Mouse (Mus musculus): Measurements from ENCODE around the gene Zfp768. TPM values are rescaled to one million over a fixed set of nuclear protein-coding genes. Genes with fewer than 3 reads are reported as not detected.
"Not testable (repeated sequence)": the region's sequence is repeated elsewhere in the genome, so short reads cannot be mapped to it uniquely, and the experiment has no call there.

Zfp768 gene
- polyA plus RNA-seq, 1 experiment: 17.5 TPM

DNA sequence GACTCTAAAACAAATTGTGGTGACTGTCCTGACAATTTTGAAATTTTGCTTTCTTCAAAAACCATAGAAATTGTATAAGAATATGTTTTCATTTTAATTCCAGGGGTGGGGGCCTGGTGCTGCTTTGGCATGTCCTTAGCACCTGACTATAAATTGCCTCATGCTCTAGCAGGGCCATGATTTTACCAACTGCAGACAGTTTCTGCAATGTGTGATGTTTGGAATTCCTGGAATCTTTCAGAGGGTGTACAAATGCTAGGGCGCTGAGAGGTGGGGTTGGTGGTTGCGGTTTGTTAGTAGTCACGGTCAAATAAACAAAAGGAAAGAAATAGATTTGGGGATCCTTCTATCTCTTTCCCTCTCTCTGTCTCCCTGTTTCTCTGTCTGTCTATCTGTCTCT, 20.9 kb upstream of the Zfp768 start:
- no peaks in the 10 kb centered on the region for H3K79me3 ChIP-seq (ENCODE audit: low read depth)
- TF ChIP-seq CTCF (IDR thresholded peaks at IDR 0.05; ENCODE audit: control insufficient read depth, insufficient read depth, insufficient read length) (no peak), MAX (IDR thresholded peaks at IDR 0.05) (no peak), MYOD1 (IDR thresholded peaks at IDR 0.05; ENCODE audit: control insufficient read depth, insufficient read length, low read depth) (no peak), USF1 (IDR thresholded peaks at IDR 0.05; ENCODE audit: low read depth) (no peak), CEBPB (IDR thresholded peaks at IDR 0.05; ENCODE audit: low read depth) (no peak), FOSL1 (IDR thresholded peaks at IDR 0.05; ENCODE audit: insufficient read depth, low read length, poor library complexity, severe bottlenecking) (no peak), MYOG (IDR thresholded peaks at IDR 0.05; ENCODE audit: control insufficient read depth, extremely low read depth, insufficient read length) (no peak)

DNA sequence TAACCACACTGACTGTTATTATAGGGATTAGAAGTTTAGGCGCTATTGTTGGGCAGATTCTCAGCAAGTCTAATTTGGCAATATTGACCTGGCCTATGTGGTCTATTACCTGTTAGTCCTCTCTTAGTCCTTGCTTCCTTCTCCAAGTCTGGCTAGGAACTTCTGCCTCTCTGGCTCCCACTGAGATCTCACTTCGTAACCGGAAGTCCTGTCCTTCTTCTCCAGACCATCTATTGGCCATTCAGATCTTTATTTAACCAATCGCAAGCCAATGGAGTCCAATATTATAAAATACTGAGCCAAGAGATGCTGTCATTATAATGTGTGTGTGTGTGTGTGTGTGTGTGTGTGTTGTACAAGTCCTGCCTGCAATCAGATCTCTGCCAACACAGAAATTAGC, 18.8 kb upstream of the Zfp768 start:
- Histone ChIP-seq H3K27me3 (ENCODE audit: control insufficient read depth, insufficient read depth, insufficient read length) (peaks cover 4% of the 10 kb centered on the region), H3K79me3 (ENCODE audit: low read depth) (no peaks in the 10 kb centered on the region), H3K36me3 (ENCODE audit: control insufficient read depth, insufficient read depth) (no peaks in the 10 kb centered on the region), H3K4me3 (ENCODE audit: insufficient read depth, poor library complexity, severe bottlenecking) (no peak overlapping the region), H3ac (ENCODE audit: control insufficient read depth, insufficient read length, low read depth) (no peak overlapping the region), H3K79me2 (ENCODE audit: control insufficient read depth, insufficient read depth) (no peaks in the 10 kb centered on the region)
- TF ChIP-seq CEBPB (IDR thresholded peaks at IDR 0.05; ENCODE audit: low read depth): no peak

More for the DNA sequence above, 20.9 kb upstream of the Zfp768 start:
- Histone ChIP-seq H3K4me3 (ENCODE audit: insufficient read depth, poor library complexity, severe bottlenecking) (no peak overlapping the region), H3K79me2 (ENCODE audit: control insufficient read depth, insufficient read depth) (no peaks in the 10 kb centered on the region), H3K27me3 (ENCODE audit: control insufficient read depth, insufficient read depth, insufficient read length) (peaks cover 3% of the 10 kb centered on the region), H3K36me3 (ENCODE audit: control insufficient read depth, insufficient read depth) (no peaks in the 10 kb centered on the region), H3ac (ENCODE audit: control insufficient read depth, insufficient read length, low read depth) (no peak overlapping the region)

DNA sequence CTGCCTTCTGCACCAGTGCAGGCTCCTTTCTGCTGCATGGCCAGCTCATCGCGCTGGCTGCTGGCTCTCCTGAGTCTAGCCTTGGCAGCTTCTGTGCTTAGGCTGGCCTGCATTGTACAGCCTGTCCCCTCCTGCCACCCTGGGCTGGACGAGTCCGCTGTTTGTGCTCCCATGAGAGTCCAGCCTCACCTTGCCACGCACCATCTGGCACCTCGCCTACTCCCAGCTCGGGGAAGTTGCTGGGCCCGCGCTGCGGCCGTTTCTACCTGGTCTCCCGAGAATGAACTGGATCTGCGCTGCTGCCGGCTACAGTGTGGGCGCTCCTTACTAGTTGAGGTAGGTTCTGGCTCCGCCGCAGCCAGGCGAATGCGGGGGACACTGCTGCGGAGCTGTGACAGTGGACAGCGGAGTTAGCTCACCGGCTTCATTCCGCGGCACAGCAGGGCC, 18.1 kb upstream of the Zfp768 start:
- H3K36me3 ChIP-seq (ENCODE audit: control insufficient read depth, insufficient read depth): no peaks in the 10 kb centered on the region
- no peaks in the 10 kb centered on the region for H3K79me2 ChIP-seq (ENCODE audit: control insufficient read depth, insufficient read depth)
- H3K79me3 ChIP-seq (ENCODE audit: low read depth): no peaks in the 10 kb centered on the region
- H3K27me3 ChIP-seq (ENCODE audit: control insufficient read depth, insufficient read depth, insufficient read length): peaks cover 4% of the 10 kb centered on the region
- TF ChIP-seq MYOD1 (IDR thresholded peaks at IDR 0.05; ENCODE audit: control insufficient read depth, insufficient read length, low read depth) (no peak), MYOG (IDR thresholded peaks at IDR 0.05; ENCODE audit: control insufficient read depth, extremely low read depth, insufficient read length) (no peak), MAX (IDR thresholded peaks at IDR 0.05) (no peak), FOSL1 (IDR thresholded peaks at IDR 0.05; ENCODE audit: insufficient read depth, low read length, poor library complexity, severe bottlenecking) (no peak), CTCF (IDR thresholded peaks at IDR 0.05; ENCODE audit: control insufficient read depth, insufficient read depth, insufficient read length) (no peak), USF1 (IDR thresholded peaks at IDR 0.05; ENCODE audit: low read depth) (no peak), CEBPB (IDR thresholded peaks at IDR 0.05; ENCODE audit: low read depth) (no peak)
- no peak overlapping the region for H3K4me3 ChIP-seq (ENCODE audit: insufficient read depth, poor library complexity, severe bottlenecking)
- no peak overlapping the region for H3ac ChIP-seq (ENCODE audit: control insufficient read depth, insufficient read length, low read depth)

DNA sequence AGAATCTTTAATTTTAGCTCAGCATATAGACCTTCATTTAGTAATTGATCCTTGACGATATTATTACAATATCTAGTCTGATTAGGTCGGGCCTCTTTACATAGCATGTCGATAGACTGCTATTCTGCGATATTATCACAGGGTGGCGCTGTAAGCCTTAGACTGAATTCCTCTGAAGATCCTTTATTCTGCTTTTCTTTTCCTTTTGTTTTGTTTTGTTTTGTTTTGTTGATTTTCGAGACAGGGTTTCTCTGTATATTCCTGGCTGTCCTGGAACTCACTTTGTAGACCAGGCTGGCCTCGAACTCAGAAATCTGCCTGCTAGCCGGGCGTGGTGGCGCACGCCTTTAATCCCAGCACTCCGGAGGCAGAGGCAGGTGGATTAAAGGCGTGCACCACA, 17.0 kb upstream of the Zfp768 start:
- H3K36me3 ChIP-seq (ENCODE audit: control insufficient read depth, insufficient read depth); H3K4me3 ChIP-seq (ENCODE audit: insufficient read depth, poor library complexity, severe bottlenecking); H3K79me3 ChIP-seq (ENCODE audit: low read depth); H3K79me2 ChIP-seq (ENCODE audit: control insufficient read depth, insufficient read depth); H3ac ChIP-seq (ENCODE audit: control insufficient read depth, insufficient read length, low read depth); H3K27me3 ChIP-seq (ENCODE audit: control insufficient read depth, insufficient read depth, insufficient read length): not testable (repeated sequence)

DNA sequence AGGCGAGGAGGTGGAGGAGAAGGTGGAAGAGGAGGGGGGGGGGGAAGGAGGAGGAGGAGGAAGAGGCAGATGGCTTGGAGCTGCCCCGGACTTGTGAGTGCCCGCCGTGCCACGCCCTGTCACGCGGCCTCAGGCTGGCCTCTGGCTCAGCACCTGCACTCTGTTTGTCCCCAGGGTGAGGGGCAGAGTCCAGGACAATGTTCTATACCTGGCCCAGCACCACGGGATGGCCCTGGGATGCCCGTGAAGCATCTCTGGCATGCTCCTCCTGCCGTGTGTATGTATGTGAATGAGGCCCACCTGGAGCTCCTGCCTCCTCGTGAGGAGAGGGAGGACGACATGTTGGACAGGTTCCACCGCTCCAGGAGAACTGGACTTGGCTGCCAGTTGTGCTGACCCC, 16.1 kb upstream of the Zfp768 start:
- TF ChIP-seq MYOG (IDR thresholded peaks at IDR 0.05; ENCODE audit: control insufficient read depth, extremely low read depth, insufficient read length) (no peak), CTCF (IDR thresholded peaks at IDR 0.05; ENCODE audit: control insufficient read depth, insufficient read depth, insufficient read length) (no peak), MYOD1 (IDR thresholded peaks at IDR 0.05; ENCODE audit: control insufficient read depth, insufficient read length, low read depth) (no peak), CEBPB (IDR thresholded peaks at IDR 0.05; ENCODE audit: low read depth) (no peak), USF1 (IDR thresholded peaks at IDR 0.05; ENCODE audit: low read depth) (no peak)
- Histone ChIP-seq H3K4me3 (ENCODE audit: insufficient read depth, poor library complexity, severe bottlenecking) (no peak overlapping the region), H3K27me3 (ENCODE audit: control insufficient read depth, insufficient read depth, insufficient read length) (peaks cover 10% of the 10 kb centered on the region), H3K36me3 (ENCODE audit: control insufficient read depth, insufficient read depth) (no peaks in the 10 kb centered on the region), H3K79me3 (ENCODE audit: low read depth) (no peaks in the 10 kb centered on the region), H3ac (ENCODE audit: control insufficient read depth, insufficient read length, low read depth) (no peak overlapping the region), H3K79me2 (ENCODE audit: control insufficient read depth, insufficient read depth) (no peaks in the 10 kb centered on the region)

DNA sequence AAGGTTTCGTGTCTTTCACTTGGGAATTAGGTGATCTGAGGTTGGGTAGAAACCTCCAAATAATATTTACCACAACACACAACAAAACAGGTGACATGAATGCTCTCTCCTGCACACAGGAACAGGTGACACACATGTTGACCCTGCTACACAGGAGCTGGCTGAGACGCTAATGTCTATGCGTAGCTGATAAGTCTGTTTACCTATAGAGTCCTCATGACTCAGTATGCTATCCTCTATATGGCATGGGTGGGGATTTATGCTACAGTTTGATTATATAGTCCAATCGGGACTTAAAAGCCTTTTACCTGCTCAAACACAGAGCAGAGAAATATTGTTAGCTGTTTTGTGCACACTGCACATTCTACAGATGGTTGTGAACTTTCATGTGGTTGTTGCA, 14.9 kb upstream of the Zfp768 start:
- no peaks in the 10 kb centered on the region for H3K79me2 ChIP-seq (ENCODE audit: control insufficient read depth, insufficient read depth)
- H3K27me3 ChIP-seq (ENCODE audit: control insufficient read depth, insufficient read depth, insufficient read length): peaks cover 10% of the 10 kb centered on the region

More for the DNA sequence above, 14.9 kb upstream of the Zfp768 start:
- Histone ChIP-seq H3ac (ENCODE audit: control insufficient read depth, insufficient read length, low read depth) (no peak overlapping the region), H3K79me3 (ENCODE audit: low read depth) (no peaks in the 10 kb centered on the region), H3K36me3 (ENCODE audit: control insufficient read depth, insufficient read depth) (no peaks in the 10 kb centered on the region), H3K4me3 (ENCODE audit: insufficient read depth, poor library complexity, severe bottlenecking) (no peak overlapping the region)
- TF ChIP-seq MYOG (IDR thresholded peaks at IDR 0.05; ENCODE audit: control insufficient read depth, extremely low read depth, insufficient read length) (no peak), MAX (IDR thresholded peaks at IDR 0.05) (no peak), USF1 (IDR thresholded peaks at IDR 0.05; ENCODE audit: low read depth) (no peak), MYOD1 (IDR thresholded peaks at IDR 0.05; ENCODE audit: control insufficient read depth, insufficient read length, low read depth) (no peak), CEBPB (IDR thresholded peaks at IDR 0.05; ENCODE audit: low read depth) (no peak), FOSL1 (IDR thresholded peaks at IDR 0.05; ENCODE audit: insufficient read depth, low read length, poor library complexity, severe bottlenecking) (no peak), CTCF (IDR thresholded peaks at IDR 0.05; ENCODE audit: control insufficient read depth, insufficient read depth, insufficient read length) (no peak)

All from C2C12 (cell line).